Comparison of ENCODE assay signal across 11 mouse cellular contexts in genomic region chr1:60447067-60447466, GRCm38 (mm10). TPM values are rescaled to one million over a fixed set of nuclear protein-coding genes. Genes with fewer than 3 reads are reported as not detected.
DNase-seq lines count a peak whose midpoint lies in the region; ATAC-seq and TF ChIP-seq lines count a peak whose summit lies in the region.
"Had no signal": no experiment of that assay in that cellular context is flagged by ENCODE, and none has a peak within 500 bp of the region (broad histone marks: within the 10 kb centered on the region; RNA-seq: fewer than 3 reads in every experiment).

No protein-coding gene starts in this region.

- no peaks in the 10 kb centered on the region for H3K27me3 ChIP-seq in midbrain, postnatal 0 days (ENCODE audit: insufficient read depth, low read length)
- H3K27me3 ChIP-seq in midbrain, embryonic 16.5 days (ENCODE audit: control insufficient read depth, insufficient read depth, low read depth, low read length): no peaks in the 10 kb centered on the region

- no peaks in the 10 kb centered on the region for H3K4me1 ChIP-seq in midbrain, postnatal 0 days (ENCODE audit: insufficient read depth, low read length)
- no peaks in the 10 kb centered on the region for H3K4me1 ChIP-seq in midbrain, embryonic 16.5 days (ENCODE audit: control insufficient read depth, insufficient read depth, low read length)

- H3K4me2 ChIP-seq in midbrain, postnatal 0 days (ENCODE audit: low read depth, low read length, poor library complexity, severe bottlenecking): no peak overlapping the region
- no peak overlapping the region for H3K4me2 ChIP-seq in midbrain, embryonic 16.5 days (ENCODE audit: low read length)
- H3K4me2 ChIP-seq: midbrain, embryonic 11.5 days had no signal

- H3K27ac ChIP-seq in midbrain, postnatal 0 days (ENCODE audit: low read depth, low read length): no peak overlapping the region
- H3K27ac ChIP-seq in midbrain, embryonic 16.5 days (ENCODE audit: low read length): no peak overlapping the region

- H3K9me3 ChIP-seq in midbrain, postnatal 0 days (ENCODE audit: low read length): no peaks in the 10 kb centered on the region
- H3K9me3 ChIP-seq in midbrain, embryonic 16.5 days (replicated peaks; ENCODE audit: control insufficient read depth, low read length, poor library complexity, severe bottlenecking): no peaks in the 10 kb centered on the region

- H3K4me3 ChIP-seq in midbrain, postnatal 0 days (ENCODE audit: low read depth, low read length): no peak overlapping the region
- no peak overlapping the region for H3K4me3 ChIP-seq in midbrain, embryonic 16.5 days (ENCODE audit: low read depth, low read length)
- H3K4me3 ChIP-seq: erythroblast, embryonic 14.5 days had no signal

- H3K36me3 ChIP-seq in midbrain, postnatal 0 days (ENCODE audit: insufficient read depth, low read length): peaks cover 16% of the 10 kb centered on the region
- peaks cover 11% of the 10 kb centered on the region for H3K36me3 ChIP-seq in midbrain, embryonic 16.5 days (ENCODE audit: control insufficient read depth, insufficient read depth, low read length)

- no peak for ATAC-seq in midbrain, postnatal 0 days (ENCODE audit: low FRiP score)
- ATAC-seq in midbrain, embryonic 16.5 days: no peak

- intact Hi-C loops in heart, postnatal 14 days (cut with DNase I): no loop called here

- TF ChIP-seq CTCF in midbrain, postnatal 0 days (IDR thresholded peaks at IDR 0.05): peak; percentile 36

- no peak for DNase-seq in midbrain, postnatal 0 days (ENCODE audit: low spot score)
- peak; percentile 22 for DNase-seq in brain, adult 2 months (ENCODE audit: low read depth, low spot score)
- peak; percentile 1 for DNase-seq in lung, postnatal 25 days (ENCODE audit: low spot score)
- DNase-seq in thymus, postnatal 36 days: peak; percentile 38
- DNase-seq in layer of hippocampus, adult 18-20 months (ENCODE audit: low spot score in 2 of 2): no peak
- DNase-seq in urinary bladder, adult 18-20 months (ENCODE audit: low spot score in 2 of 2): no peak
- no peak for DNase-seq in heart, postnatal 14 days
- DNase-seq: right cerebral cortex, adult 18-20 months had no signal

- 88% methylated on average over 12 of the region's 12 CpGs for WGBS in midbrain, postnatal 0 days
- WGBS in midbrain, embryonic 16.5 days: 87% methylated on average over 12 of the region's 12 CpGs

- no peak overlapping the region for H3K9ac ChIP-seq in midbrain, postnatal 0 days (replicated peaks; ENCODE audit: low read length, poor library complexity, severe bottlenecking)
- H3K9ac ChIP-seq in midbrain, embryonic 16.5 days (ENCODE audit: low read depth, low read length): no peak overlapping the region

RNA-seq across cellular contexts. Expression of gene Abi2, which starts 37.6 kb away (rescaled TPM):
- 269 and 303 TPM in 2 replicates for total RNA-seq in midbrain, postnatal 0 days (2014; rRNA removed)
- 88.0 and 98.2 TPM in 2 replicates for polyA plus RNA-seq in midbrain, postnatal 0 days (2015; fragmentation: Nextera tagmentation; extraction: Ambion mirVana)
- polyA plus RNA-seq in midbrain, embryonic 16.5 days (2015; fragmentation: Nextera tagmentation; extraction: Ambion mirVana): 90.4 and 92.3 TPM in 2 replicates
- total RNA-seq in layer of hippocampus, adult 18-20 months (2021): 100 to 1,000 TPM; 363 to 372 TPM
- total RNA-seq in heart, postnatal 14 days (2021): 10 to 100 TPM; 22.8 to 29.7 TPM

Comparison
In these comparisons a context has a peak if more than half of its experiments do, and no peak if none do; other contexts are left out.
1. DNase-seq: peak in brain, adult 2 months (single experiment), lung, postnatal 25 days (single experiment) and thymus, postnatal 36 days (2 of 2); none in midbrain, postnatal 0 days (single experiment), layer of hippocampus, adult 18-20 months (0 of 2), urinary bladder, adult 18-20 months (0 of 2) and heart, postnatal 14 days (0 of 2).